Mouse (Mus musculus): ENCODE data around the gene Slc36a1.

- TF ChIP-seq CTCF (conservative IDR thresholded peaks at IDR 0.05 in 1 of 2, IDR thresholded peaks at IDR 0.05 in 1 of 2; ENCODE audit: low read depth in 2 of 2, low read length in 2 of 2) (no peak), SMC3 (IDR thresholded peaks at IDR 0.05; ENCODE audit: low read depth, low read length) (no peak), EP300 (IDR thresholded peaks at IDR 0.05; ENCODE audit: low read length) (no peak), ZNF384 (IDR thresholded peaks at IDR 0.05; ENCODE audit: low read depth, low read length) (no peak), POLR2A (IDR thresholded peaks at IDR 0.05; ENCODE audit: low read depth, low read length) (no peak), HCFC1 (IDR thresholded peaks at IDR 0.05; ENCODE audit: low read depth, low read length) (no peak), JUND (conservative IDR thresholded peaks at IDR 0.05; ENCODE audit: low read depth, low read length) (no peak), UBTF (IDR thresholded peaks at IDR 0.05; ENCODE audit: low read depth, low read length) (no peak), CHD2 (IDR thresholded peaks at IDR 0.05; ENCODE audit: low read length) (no peak), ELF1 (IDR thresholded peaks at IDR 0.05; ENCODE audit: low read depth, low read length) (no peak), ZKSCAN1 (IDR thresholded peaks at IDR 0.05; ENCODE audit: borderline replicate concordance, low read depth, low read length) (no peak), POLR2AphosphoS2 (IDR thresholded peaks at IDR 0.05; ENCODE audit: low read depth, low read length) (no peak), MAZ (IDR thresholded peaks at IDR 0.05; ENCODE audit: low read depth, low read length) (no peak), MEF2A (IDR thresholded peaks at IDR 0.05; ENCODE audit: borderline replicate concordance, low read depth, low read length) (no peak)
Observed at GRCm38 (mm10) chr11:55221306-55221705, 17.2 kb downstream of the Slc36a1 start.
